Mouse (Mus musculus) spleen, postnatal 10 days (tissue): ENCODE data around the gene Eci1.
"Not testable (repeated sequence)": the region's sequence is repeated elsewhere in the genome, so short reads cannot be mapped to it uniquely, and the experiment has no call there.

Source experiments
- DNase-seq, 2 experiments: peaks; one replicate each; pipeline ENCODE4 v3.0.0; 2021 to 2022; ENCODE audit warnings: low spot score in 2 of 2

Eci1 gene

DNA sequence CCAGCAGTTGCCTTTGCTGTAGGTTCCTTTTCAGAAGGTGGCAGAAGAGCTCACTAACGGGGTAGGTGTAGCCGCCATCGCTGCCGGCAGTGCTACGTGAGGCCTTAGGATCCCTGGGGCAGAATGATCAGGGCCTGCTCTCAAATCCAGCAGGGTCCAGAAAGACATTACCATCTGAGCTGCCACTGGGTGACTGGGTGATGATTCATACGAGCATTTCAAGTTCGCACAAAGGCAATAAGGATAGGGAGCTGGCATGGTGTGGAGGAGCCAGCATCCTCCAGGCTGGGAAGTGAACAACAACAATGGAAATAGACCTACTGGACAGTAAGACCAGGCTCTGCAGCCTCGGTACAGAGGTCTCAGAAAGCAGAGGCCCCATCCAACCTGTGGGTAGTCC lies 13.9 kb downstream of the Eci1 start:
- no peak for DNase-seq

GRCm38 (mm10) chr17:24441148-24441547 lies 14.7 kb downstream of the Eci1 start:
- no peak for DNase-seq

DNA sequence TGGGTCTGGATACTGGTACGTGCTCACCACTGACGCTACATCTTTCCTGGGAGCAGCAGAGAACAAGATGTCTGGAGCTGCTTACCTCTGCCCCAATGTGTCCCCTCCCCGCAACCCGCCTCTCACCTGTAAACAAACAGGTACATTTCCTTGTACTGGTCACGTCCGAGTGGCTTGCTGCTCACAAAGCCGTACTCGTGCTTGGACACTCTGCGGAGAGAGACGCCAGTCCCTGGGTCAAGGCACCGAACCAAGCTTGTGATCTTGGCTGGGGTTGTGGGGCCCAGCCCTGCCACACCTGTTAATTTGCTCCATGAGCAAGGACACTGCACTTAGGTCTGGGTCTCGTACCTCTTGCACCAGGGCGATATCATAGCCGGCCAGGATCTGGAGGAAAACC lies 15.7 kb downstream of the Eci1 start:
- no peak for DNase-seq

GRCm38 (mm10) chr17:24442632-24443155 lies 16.3 kb downstream of the Eci1 start, which contains the start of gene Dnase1l2:
Gene Dnase1l2, minus strand, starts transcription at chr17:24443105.
- DNase-seq: no peak

- no peak for DNase-seq
Measured at GRCm38 (mm10) chr17:24443409-24443808, 17.0 kb downstream of the Eci1 start.

- DNase-seq: no peak
Measured at GRCm38 (mm10) chr17:24446590-24446989, 20.1 kb downstream of the Eci1 start.

DNA sequence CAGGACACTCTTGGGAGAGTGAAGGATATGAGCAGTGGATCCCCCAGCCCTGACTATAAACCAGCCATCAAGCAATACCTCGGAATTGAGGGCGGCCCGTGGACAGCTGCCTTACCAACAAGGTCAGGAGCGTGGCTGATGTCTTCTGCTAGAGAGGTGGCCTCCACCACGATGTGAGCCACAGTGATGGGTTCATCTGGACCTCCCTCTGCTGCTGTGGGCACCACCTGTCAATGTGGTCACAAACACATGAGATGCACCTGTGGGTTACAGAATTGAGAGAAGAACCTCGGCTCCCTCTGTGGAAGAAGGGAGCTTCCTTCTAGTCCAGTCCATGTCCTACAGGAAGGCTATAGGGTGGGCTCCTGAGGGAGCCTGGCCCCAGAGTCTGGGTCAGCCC lies 23.1 kb downstream of the Eci1 start:
- DNase-seq: no peak

DNA sequence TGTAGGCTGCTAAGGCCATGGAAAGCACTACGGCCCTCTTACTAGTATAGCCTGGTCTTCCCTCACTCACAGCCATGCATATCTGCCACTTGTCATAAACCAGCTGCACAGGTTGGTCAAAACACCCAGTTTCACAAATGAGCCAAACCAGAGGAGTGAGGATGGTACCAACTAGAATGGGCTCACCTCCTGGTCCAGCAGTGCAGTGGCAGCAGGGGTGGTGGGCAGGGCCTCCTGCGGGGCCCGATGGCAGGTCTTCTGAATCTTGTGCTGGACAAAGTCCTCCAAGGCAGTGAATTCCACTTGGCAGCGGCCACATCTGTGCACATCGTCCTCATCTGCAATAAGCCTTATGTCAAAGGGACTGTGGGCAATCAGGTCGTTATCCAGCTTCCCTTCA lies 24.8 kb downstream of the Eci1 start:
- no peak for DNase-seq

GRCm38 (mm10) chr17:24453372-24453771 lies 26.9 kb downstream of the Eci1 start:
- no peak for DNase-seq

DNA sequence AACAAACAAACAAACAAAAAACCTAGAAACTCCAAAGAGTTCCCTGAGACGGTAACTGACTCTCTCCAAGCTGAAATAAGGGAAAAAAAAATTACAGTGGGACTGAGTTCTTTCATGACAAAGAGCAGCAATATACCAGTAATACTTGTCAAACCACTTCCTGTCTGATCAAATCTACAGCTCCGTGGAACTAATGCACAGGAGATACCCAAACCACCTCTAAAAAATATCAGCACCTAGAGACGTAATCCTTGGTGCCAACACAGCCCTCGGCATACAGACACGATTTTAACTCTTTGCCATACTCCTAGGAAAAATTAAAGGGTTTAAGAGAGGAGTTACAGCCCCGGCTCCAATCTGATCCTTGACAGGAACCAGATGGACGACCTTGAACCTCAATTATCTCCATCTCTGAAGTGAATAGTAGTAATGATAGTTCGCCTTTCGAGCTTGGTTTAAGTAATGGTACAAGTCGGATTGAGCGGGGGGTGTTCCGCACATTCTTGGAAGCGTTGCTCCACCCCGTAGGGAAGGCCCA lies 27.8 kb downstream of the Eci1 start:
- DNase-seq: no peak

- DNase-seq: peak; percentile 100
Measured at GRCm38 (mm10) chr17:24454756-24455522, 28.5 kb downstream of the Eci1 start.

GRCm38 (mm10) chr17:24455523-24456206 lies 29.2 kb downstream of the Eci1 start:
- not testable (repeated sequence) for DNase-seq

DNA sequence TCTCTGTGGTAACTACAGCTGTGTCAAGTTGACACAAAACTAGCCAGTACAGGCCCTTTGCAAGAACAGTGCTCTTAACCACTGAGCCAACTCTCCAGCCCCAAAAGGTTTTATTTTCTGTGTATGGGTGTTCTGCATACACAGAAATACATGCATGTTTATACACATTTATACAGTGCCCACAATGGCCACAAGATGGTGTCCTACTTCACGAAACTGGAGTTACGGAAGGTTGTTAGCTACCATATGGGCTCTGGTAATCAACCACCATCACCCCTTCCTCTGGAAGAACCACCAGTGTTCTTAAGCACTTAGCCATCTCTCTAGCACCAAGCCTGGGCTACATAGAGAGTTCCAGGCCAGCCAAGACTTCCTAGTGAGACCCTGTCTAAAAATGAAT lies 35.1 kb downstream of the Eci1 start:
- DNase-seq: peak in 1 of 2 experiments; percentile 62

GRCm38 (mm10) chr17:24462932-24463331 lies 36.5 kb downstream of the Eci1 start:
- DNase-seq: no peak

DNA sequence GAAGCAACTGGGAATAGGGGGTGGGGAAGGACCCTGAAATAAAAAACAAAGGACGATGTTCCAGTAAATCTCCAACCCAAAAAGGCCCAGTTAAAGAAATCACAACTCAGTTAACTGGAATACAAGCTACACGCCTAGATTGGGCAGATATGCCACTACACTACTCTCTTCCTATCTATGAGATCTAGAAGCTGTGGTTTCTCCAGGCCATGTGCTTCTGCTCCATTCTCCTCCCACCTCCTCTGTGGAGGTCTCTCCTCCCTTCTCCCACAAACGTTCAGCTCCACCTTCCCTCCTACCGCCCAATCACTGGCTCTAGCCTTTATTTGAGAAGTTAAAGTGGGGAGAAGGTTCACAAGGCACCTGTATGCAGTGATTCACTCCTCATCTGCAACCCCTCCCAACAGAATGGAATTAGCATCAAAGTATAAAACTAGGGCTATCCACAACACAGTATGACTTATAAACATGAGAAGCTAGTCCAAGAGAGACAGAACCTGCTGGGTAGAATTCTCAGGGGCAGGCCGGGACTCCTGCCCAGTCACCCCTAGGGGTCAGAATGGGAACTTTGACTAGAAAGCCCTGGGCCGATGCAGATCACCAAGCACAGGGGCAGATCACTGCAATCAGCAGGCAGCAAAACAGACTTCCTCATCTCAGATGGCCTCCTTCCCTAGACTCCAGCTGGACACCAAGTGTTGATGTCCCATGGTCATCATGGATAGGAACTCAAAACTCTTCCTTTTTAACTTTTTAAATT lies 37.1 kb downstream of the Eci1 start:
- DNase-seq: no peak

GRCm38 (mm10) chr17:24468636-24469246 lies 42.3 kb downstream of the Eci1 start:
- no peak for DNase-seq

GRCm38 (mm10) chr17:24469336-24469909 lies 43.0 kb downstream of the Eci1 start:
- no peak for DNase-seq

DNA sequence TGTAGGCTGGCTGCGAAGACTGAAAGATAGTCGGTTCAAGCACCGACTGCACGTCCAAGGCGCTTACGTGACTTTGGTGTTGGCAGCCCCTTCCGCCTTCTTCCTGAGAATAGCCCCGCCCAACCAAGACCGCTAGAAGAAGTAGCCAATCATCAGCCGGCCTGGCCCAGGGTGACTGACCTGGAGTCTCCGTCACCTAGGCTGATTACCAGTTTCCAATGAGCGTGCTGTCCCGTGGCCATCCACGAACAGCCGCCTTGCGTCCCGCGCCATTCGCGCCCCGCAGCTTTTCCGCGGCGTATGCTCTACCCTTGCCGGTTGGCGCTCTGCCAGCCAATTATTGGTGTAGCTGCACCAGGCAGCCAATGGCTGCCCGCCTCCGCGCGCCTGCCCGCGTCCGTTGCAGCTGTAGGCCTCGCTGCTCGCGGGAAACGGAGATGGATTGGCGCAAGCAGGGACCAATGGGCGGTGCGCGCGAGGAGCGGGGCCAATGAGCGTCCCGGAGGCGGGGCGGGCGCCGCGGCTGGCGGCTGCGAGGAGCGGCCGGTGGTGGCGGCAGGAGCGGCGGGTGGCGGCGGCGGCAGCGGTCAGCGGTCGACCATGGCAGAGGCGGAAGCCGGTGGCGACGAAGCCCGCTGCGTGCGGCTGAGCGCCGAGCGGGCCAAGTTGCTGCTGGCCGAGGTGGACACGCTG lies 43.6 kb downstream of the Eci1 start, which contains the start of the genes E4f1 and Pgp:
TSS of gene E4f1 (minus strand) at position 404 of the 693 bp plus-strand sequence.
TSS of gene Pgp (plus strand) at position 483 of the 693 bp plus-strand sequence.
- DNase-seq: peak; percentile 98 to 99

- DNase-seq: peak in 1 of 2 experiments; percentile 57
Measured at GRCm38 (mm10) chr17:24470701-24471527, 44.5 kb downstream of the Eci1 start.
